Mouse (Mus musculus): Measurements from ENCODE around the gene Fam192a. TPM values are rescaled to one million over a fixed set of nuclear protein-coding genes. Genes with fewer than 3 reads are reported as not detected.

Fam192a gene
- total RNA-seq (2021) = 10 to 100 TPM; 37.2 to 48.4 TPM
- polyA plus RNA-seq (2012; rRNA removed) = 20.5 and 31.9 TPM in 2 replicates
- long read RNA-seq, transcript Fam192a-201 (8 exons, 2,873 nt) = major isoform, 34 of 47 reads
- long read RNA-seq, partial matches to known transcripts = 0 of 47 reads
- long read RNA-seq, other reads (novel, unspliced or antisense) = 13 of 47 reads

DNA sequence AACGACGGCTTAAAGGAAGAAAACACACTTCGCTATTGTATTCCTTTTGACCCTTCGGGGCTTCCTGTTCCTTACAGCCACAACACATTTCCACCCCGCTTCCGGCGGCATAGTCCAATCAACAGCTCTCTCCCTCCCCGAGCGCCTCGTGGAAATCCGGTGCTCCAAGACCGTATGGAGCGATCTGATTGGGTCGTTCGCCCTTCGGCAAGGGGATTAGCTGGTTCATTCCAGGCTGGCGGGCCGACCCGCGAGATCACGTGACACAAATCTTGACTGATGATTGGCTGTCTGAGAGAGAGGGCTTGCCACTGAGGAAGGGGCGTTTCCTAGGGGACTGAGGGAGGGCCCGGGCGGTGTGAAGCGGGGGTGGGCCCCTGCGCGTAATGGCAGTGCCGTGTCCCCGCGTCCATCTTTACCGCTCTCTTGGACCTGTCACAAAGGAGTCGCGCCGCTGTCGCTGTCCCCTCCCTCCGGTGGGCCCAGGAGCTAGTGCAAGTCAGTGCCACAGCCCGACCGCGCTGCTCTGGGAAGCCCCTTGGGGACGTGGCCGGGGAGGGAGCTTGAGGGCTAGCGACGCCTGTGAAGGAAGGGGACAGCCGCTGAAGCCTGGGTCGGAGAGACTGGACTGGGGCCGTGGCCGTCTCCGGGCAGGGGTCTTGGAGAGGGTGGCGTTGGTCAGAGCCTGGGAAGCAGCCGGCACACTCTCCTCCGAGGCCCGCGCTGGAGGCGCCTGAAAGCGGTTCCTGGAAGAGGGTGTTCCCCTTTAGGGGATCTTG is at the start of gene Fam192a, which contains the start of gene Rspry1:
TSS of gene Fam192a (minus strand) at position 391 of the 779 bp plus-strand sequence.
TSS of gene Rspry1 (plus strand) at position 331 of the 779 bp plus-strand sequence.
- DNase-seq = peak; percentile 100

DNA sequence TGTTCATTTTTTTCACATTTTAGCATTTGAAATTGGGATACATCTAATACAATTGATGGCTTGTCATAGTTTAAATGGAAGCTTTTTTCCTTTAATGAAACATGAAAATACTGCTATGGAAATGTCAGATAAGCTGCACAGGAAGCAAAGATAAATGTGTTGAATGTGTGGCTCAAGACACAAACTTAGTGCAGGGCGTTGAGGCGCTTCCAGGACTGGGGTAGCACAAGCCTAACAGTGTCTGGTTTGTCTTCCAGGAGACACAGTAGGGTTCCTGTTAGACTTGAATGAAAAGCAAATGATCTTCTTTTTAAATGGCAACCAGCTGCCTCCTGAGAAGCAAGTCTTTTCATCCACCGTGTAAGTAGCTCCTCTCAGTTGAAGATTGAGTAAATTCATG is 47.7 kb upstream of the Fam192a start:
- DNase-seq = no peak

- DNase-seq = no peak
Observed at GRCm38 (mm10) chr8:94646165-94646564, 44.4 kb upstream of the Fam192a start.

DNA sequence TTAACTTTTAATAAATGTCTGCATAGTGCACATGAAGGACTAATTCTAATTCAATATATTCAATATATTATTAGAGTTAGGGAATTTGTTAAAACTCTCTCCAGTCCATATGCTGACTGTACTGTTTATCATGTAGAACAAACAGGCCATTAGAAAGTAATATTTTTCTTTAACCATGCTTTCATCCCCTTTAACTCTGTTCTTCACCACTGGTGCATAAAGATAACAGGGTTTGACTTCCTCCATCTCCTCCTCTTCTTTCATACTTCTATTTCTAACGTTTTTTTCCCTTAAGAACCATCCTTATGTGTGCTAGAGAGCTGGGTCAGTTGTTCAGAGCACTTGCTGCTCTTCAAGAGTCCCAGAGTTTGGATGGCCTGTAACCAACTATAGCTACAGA is 43.4 kb upstream of the Fam192a start:
- DNase-seq = no peak

- DNase-seq = no peak
Observed at GRCm38 (mm10) chr8:94641938-94642337, 40.1 kb upstream of the Fam192a start.

DNA sequence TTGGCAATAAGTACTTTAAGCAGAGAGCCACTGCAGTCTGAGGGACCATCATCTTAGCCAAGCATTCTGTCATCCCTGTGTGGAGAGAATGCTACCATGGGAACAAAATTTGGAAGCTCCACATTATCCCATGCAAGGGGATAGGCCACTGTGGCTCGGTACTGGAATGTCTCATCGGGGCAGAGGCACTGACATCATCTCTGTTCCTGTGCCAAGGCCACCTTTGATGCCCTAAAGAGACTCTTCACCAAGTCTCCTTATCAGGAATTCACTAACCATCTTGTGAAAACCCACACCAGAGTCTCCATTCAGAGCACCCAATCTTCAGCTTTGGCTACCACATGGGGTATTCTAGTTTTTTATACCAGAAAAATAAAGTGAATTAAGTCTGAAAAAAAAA is 39.4 kb upstream of the Fam192a start:
- peak; percentile 54 for DNase-seq

GRCm38 (mm10) chr8:94634211-94634610 is 32.4 kb upstream of the Fam192a start:
- DNase-seq = no peak

GRCm38 (mm10) chr8:94633564-94634194 is 31.9 kb upstream of the Fam192a start:
- DNase-seq = no peak

- no peak for DNase-seq
Observed at GRCm38 (mm10) chr8:94624885-94625284, 23.1 kb upstream of the Fam192a start.

DNA sequence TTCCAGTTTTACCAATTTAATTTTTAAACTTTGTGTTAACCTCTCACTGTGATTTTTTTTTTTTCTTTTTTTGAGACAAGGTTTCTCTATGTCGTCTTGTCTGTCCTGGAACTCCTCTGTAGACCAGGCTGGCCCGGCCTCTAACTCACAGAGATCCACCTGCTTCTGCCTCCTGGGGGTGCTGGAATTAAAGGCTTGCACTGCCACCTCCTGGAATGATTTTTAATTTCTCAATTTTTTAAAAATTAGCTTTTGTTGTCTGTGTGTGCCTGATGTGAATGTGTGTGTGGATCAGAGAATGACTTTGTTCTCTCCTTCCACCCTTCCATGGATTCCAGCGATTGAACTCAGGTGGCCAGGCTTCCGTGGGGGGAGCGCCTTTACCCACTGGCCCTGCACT is 5.3 kb upstream of the Fam192a start:
- DNase-seq = no peak

DNA sequence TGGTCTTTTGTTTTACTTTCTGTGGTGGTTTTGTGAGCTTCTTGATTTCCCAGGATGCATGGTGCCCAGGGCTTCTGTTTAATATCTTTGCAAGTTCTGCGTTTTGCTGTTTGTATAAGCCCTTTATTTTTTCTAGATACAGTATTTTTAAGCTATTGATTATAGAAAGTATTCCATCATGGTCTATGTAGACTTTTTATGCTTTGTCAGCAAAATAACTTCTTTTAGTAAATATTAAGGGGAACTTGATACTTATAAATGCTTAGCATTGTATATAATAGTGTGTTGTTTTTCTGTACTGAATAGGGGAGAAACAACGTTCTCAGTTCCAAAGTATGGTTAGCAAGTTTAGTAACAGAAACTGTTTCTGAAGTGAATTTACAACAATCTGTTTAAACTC is 2.2 kb upstream of the Fam192a start:
- no peak for DNase-seq

- DNase-seq = peak; percentile 53
Observed at GRCm38 (mm10) chr8:94602471-94603131, 804 bp upstream of the Fam192a start.

GRCm38 (mm10) chr8:94601034-94601606 is 677 bp downstream of the Fam192a start:
- DNase-seq = no peak

DNA sequence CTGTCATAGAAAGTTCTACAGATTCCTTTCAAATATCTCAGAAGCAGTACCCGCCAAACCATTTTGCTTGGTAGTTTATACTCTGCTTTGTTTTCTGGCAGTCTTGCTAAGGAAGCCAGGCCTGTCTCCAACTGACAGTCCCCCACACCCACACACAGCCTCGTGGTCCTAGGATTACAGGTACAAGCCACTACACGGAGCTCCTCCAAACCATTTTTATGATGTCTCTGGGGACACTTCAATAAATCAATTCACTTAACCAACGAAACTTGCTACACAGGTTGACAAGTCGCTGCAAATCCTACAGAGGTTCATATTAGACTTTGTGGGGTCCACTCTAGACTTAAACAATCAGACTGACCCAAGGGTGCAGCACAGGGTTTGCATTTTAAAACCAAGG is 1.3 kb downstream of the Fam192a start:
- DNase-seq = no peak

GRCm38 (mm10) chr8:94594211-94594610 is 7.6 kb downstream of the Fam192a start:
- DNase-seq = no peak

DNA sequence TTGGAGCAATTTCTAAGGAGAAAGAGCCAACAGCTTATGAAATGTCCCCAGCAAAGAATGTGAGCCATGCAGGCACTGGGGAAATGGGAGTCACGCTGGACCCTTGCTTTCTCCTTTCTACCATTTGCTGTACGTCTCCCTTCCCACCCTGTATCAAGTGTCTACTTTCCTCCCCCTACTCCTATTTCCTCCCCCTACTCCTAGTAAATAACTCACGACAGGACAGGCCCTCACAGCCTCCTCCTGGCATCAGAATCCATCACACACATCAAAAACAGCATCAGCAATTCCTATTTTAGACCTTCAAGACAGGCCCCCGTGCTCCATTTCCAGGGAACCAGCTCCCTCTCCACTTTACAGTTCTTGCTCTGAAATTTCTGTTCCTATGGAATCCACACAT is 10.1 kb downstream of the Fam192a start:
- no peak for DNase-seq

- peak; percentile 56 for DNase-seq
Observed at GRCm38 (mm10) chr8:94584238-94584817, 17.5 kb downstream of the Fam192a start.

DNA sequence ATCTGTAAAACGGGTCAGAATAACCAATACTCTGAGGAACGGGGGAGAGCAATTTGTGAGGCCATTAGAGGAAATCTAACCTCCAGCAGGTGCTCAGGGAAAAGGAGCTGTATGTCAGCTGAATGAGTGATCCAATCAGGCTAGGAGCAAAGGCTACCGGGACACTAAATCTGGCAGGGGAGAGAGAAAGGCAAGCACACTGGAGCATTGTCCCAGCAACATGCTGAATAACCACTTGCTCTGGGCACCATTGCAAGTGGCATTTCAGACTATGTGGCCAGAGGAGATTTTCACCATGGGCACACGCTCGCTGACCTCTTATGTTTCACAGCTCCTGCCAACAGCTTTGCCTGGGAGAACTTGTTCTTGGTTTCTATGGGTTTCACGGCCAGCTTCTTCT is 19.2 kb downstream of the Fam192a start:
- no peak for DNase-seq

DNA sequence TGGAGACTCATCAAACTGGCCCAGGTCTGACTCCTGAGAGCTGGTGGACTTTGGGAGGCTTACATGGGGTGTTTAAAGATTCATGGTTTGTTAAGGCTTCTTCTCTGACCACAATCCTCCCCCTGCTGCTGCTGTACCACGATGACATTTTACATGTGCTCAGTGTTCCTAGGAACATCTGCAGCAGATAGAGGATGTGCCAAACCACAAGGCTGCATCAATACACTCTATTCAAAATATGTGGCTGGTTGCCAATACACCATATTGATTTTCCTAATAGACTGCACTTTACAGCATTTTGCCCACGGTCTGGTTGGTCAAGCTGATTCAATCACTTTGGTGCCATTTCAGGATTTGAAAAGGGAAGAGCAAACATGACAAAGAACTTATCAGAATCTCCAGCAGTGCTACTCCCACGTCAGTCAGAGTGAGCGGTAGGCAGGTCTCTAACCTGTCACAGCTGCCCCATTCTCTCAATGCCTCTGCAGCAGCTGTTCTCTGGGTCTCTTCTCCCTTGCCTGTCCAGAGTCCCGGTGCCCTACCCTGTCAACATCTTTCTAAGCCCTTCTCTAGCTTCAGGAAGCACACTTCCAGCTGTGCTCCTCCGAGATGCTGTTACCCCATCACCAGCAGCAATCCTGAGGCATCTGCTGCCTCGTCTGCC is 19.8 kb downstream of the Fam192a start:
- DNase-seq = no peak

- peak; percentile 62 for DNase-seq
Observed at GRCm38 (mm10) chr8:94575148-94575547, 26.6 kb downstream of the Fam192a start.

- peak; percentile 37 for DNase-seq
Observed at GRCm38 (mm10) chr8:94574159-94574907, 27.5 kb downstream of the Fam192a start.

Measured in adrenal gland, adult 2 months (tissue).